Mouse (Mus musculus) hindbrain, embryonic 14.5 days (tissue): ENCODE results near the gene Mroh8. TPM values are rescaled to one million over a fixed set of nuclear protein-coding genes. Genes with fewer than 3 reads are reported as not detected.
"Not testable (repeated sequence)": the region's sequence is repeated elsewhere in the genome, so short reads cannot be mapped to it uniquely, and the experiment has no call there.

ENCODE experiments used
- ATAC-seq: fragments of 200-750 bp; cut with Nextera tagmentation; 2 replicates; pipeline ENCODE4 v1.8.0; 2017; ENCODE audit warnings: moderate number of reproducible peaks, mild to moderate bottlenecking, moderate TSS enrichment, moderate library complexity; ENCODE audit not compliant: low FRiP score
- DNase-seq: peaks from one replicate; pipeline ENCODE4 v3.0.0-alpha.2; 2015; ENCODE audit warnings: low spot score
- H3K27ac ChIP-seq: fragments of 300-500 bp; sonication (generic); 2 replicates; pipeline ENCODE4 v1.5.1; 2014; ENCODE audit warnings: mild to moderate bottlenecking, moderate library complexity
- H3K27me3 ChIP-seq: fragments of 300-500 bp; sonication (generic); 2 replicates; pipeline ENCODE4 v1.6.1; 2014; ENCODE audit warnings: mild to moderate bottlenecking, low read length, mixed read lengths; ENCODE audit not compliant: control insufficient read depth, insufficient read depth
- H3K36me3 ChIP-seq: fragments of 300-500 bp; sonication (generic); replicated peaks from 2 replicates; pipeline ENCODE4 v1.6.1; 2014; ENCODE audit not compliant: control insufficient read depth, insufficient read depth
- H3K4me1 ChIP-seq: fragments of 300-500 bp; sonication (generic); replicated peaks from 2 replicates; pipeline ENCODE4 v1.6.1; 2014; ENCODE audit warnings: antibody characterized with exemption, low read length, mixed read lengths; ENCODE audit not compliant: control insufficient read depth, insufficient read depth
- H3K4me2 ChIP-seq: fragments of 300-500 bp; sonication (generic); replicated peaks from 2 replicates; pipeline ENCODE4 v1.6.1; 2014; ENCODE audit warnings: mild to moderate bottlenecking, moderate library complexity
- H3K4me3 ChIP-seq: fragments of 300-500 bp; sonication (generic); replicated peaks from 2 replicates; pipeline ENCODE4 v1.5.1; 2014; ENCODE audit warnings: mild to moderate bottlenecking, low read length
- H3K9ac ChIP-seq: fragments of 300-500 bp; sonication (generic); 2 replicates; pipeline ENCODE4 v1.6.1; 2014
- H3K9me3 ChIP-seq: fragments of 300-500 bp; sonication (generic); 2 replicates; pipeline ENCODE4 v1.6.1; 2016; ENCODE audit warnings: low read length; ENCODE audit not compliant: control insufficient read depth
- WGBS: fragments of 180-500 bp; shearing (Covaris S2); extraction: QIAGEN DNeasy Blood & Tissue Kit; methylation state at CpG from one replicate; pipeline ENCODE4 v1.1.7; 2014; 5-methylcytosine and 5-hydroxymethylcytosine counted together
- polyA plus RNA-seq: library from polyadenylated mRNA; unstranded; fragments of >200 nt; fragmentation: Nextera tagmentation; extraction: Ambion mirVana; gene quantifications from 2 replicates; pipeline ENCODE4 v1.2.1, GENCODE M21; 2014

Gene Mroh8
- polyA plus RNA-seq, 1 experiment from 2014 or later = 0.41 TPM

- H3K4me3 ChIP-seq = no peak overlapping the region
- 0 out of 2 replicates have a peak, but pooled peaks cover 6% of the 10 kb centered on the region for H3K4me1 ChIP-seq
- peak overlapping the region; percentile 36; the same call in 1 of the 2 replicates for H3K9ac ChIP-seq
- ATAC-seq (peak; percentile 68; the same call in 1 of the 2 replicates), DNase-seq (peak; percentile 60)
- peaks cover 50% of the 10 kb centered on the region for H3K36me3 ChIP-seq
- no peak overlapping the region for H3K4me2 ChIP-seq
- peak overlapping the region; percentile 4; the same call in 1 of the 2 replicates for H3K27ac ChIP-seq
- 13% methylated on average over 5 of the region's 5 CpGs for WGBS
- H3K9me3 ChIP-seq = no peaks in the 10 kb centered on the region
- H3K27me3 ChIP-seq = no peaks in the 10 kb centered on the region
Observed at GRCm38 (mm10) chr2:157170166-157170565, 109.2 kb downstream of the Mroh8 start.

GRCm38 (mm10) chr2:157166371-157167080 is 112.8 kb downstream of the Mroh8 start:
- Histone ChIP-seq H3K27me3 (no peaks in the 10 kb centered on the region), H3K36me3 (peaks cover 55% of the 10 kb centered on the region), H3K9me3 (no peaks in the 10 kb centered on the region), H3K4me3 (no peak overlapping the region), H3K27ac (no peak overlapping the region), H3K4me1 (0 out of 2 replicates have a peak, but pooled peaks cover 6% of the 10 kb centered on the region), H3K4me2 (no peak overlapping the region), H3K9ac (no peak overlapping the region)
- DNase-seq (no peak), ATAC-seq (no peak)
- 95% methylated on average over 12 of the region's 12 CpGs for WGBS

- not testable (repeated sequence) for H3K27ac ChIP-seq, ATAC-seq, H3K9me3 ChIP-seq, H3K4me1 ChIP-seq, H3K27me3 ChIP-seq, DNase-seq, H3K9ac ChIP-seq, H3K4me2 ChIP-seq, H3K4me3 ChIP-seq
- peaks cover 62% of the 10 kb centered on the region for H3K36me3 ChIP-seq
Observed at GRCm38 (mm10) chr2:157165312-157166224, 113.8 kb downstream of the Mroh8 start.

- WGBS = 90% methylated on average over 2 of the region's 2 CpGs
- peaks cover 67% of the 10 kb centered on the region for H3K36me3 ChIP-seq
- H3K9me3 ChIP-seq = no peaks in the 10 kb centered on the region
- no peak overlapping the region for H3K9ac ChIP-seq
- DNase-seq = no peak
- H3K4me2 ChIP-seq = no peak overlapping the region
- no peaks in the 10 kb centered on the region for H3K27me3 ChIP-seq
- H3K4me3 ChIP-seq = no peak overlapping the region
- no peaks in the 10 kb centered on the region for H3K4me1 ChIP-seq
- no peak overlapping the region for H3K27ac ChIP-seq
- ATAC-seq = no peak
Observed at GRCm38 (mm10) chr2:157164101-157164500, 115.2 kb downstream of the Mroh8 start.

Other genes with a start within 250 kb of the Mroh8 start
- gene Soga1, start 200.3 kb downstream of the Mroh8 start, polyA plus RNA-seq = 9.5 and 9.7 TPM in 2 replicates
- not detected in 2 replicates for gene Tldc2, start 192.5 kb downstream of the Mroh8 start, polyA plus RNA-seq
- gene Samhd1, start 144.3 kb downstream of the Mroh8 start, polyA plus RNA-seq = 12.2 and 12.4 TPM in 2 replicates
- 5.7 and 6.2 TPM in 2 replicates for gene Rbl1, start 75.0 kb downstream of the Mroh8 start, polyA plus RNA-seq
- gene Rpn2, start 532 bp downstream of the Mroh8 start, polyA plus RNA-seq = 210 and 221 TPM in 2 replicates
- gene Ghrh, start 68.0 kb upstream of the Mroh8 start, polyA plus RNA-seq = 0.58 and 0.94 TPM in 2 replicates
- 53.3 and 58.1 TPM in 2 replicates for gene Manbal, start 88.0 kb upstream of the Mroh8 start, polyA plus RNA-seq
- gene Src, start 138.9 kb upstream of the Mroh8 start, polyA plus RNA-seq = 24.8 and 30.1 TPM in 2 replicates